Mouse (Mus musculus): Measurements from ENCODE around the gene Fam19a1. TPM values are rescaled to one million over a fixed set of nuclear protein-coding genes. Genes with fewer than 3 reads are reported as not detected.

Gene Fam19a1
- polyA plus RNA-seq, 1 experiment, result not detected

DNA sequence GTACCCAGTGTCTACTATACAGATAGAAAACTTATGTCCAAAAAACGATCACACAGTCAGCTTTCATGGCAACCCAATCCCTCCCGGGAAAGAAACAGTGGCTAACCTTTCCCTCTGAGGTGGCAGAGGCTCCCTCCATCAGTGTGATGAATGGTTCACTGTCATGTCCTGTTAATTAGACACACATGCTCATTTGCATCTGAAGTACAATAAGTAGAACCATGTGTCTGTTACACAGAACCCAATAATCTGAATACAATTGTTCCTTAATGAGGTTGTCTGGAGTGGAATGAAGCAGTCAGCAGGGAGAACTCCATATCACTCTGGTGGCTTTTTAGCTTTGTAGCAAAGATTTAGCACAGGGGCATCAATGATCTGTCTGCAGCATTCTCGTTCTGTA lies 431.9 kb downstream of the Fam19a1 start:
- WGBS, result 29% methylated on average over 3 of the region's 3 CpGs
- H3K4me3 ChIP-seq (ENCODE audit: insufficient read depth, low read depth, low read length), result no peak overlapping the region
- TF ChIP-seq POLR2A (IDR thresholded peaks at IDR 0.05; ENCODE audit: insufficient read depth, low read depth, low read length), result no peak
- no peak for TF ChIP-seq CTCF (IDR thresholded peaks at IDR 0.05; ENCODE audit: insufficient read depth, low read depth, low read length)
- H3K27ac ChIP-seq (ENCODE audit: insufficient read depth, low read depth, low read length), result no peak overlapping the region
- no peaks in the 10 kb centered on the region for H3K4me1 ChIP-seq (ENCODE audit: control insufficient read depth, insufficient read depth, low read length)

DNA sequence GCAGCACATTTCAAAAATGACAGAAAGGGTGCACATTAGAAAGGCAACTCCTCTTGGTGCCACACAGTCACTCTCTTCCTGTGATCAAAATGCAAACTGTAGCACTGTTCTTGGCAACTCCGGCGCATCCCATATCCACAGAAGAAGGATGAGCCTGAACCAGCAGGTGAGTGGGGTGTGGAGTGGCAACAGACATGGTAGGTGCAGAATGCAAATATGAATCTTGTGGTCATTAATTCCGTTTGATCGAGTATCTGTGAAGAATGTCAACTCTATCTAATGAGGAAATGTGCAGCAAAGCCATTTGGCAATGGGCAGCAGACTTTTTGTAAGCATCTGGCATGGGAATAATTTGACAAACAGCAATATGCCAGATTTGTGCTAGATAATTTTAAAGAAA lies 437.5 kb downstream of the Fam19a1 start:
- TF ChIP-seq POLR2A (IDR thresholded peaks at IDR 0.05; ENCODE audit: insufficient read depth, low read depth, low read length) (no peak), CTCF (IDR thresholded peaks at IDR 0.05; ENCODE audit: insufficient read depth, low read depth, low read length) (no peak)
- no peak overlapping the region for H3K27ac ChIP-seq (ENCODE audit: insufficient read depth, low read depth, low read length)
- H3K4me3 ChIP-seq (ENCODE audit: insufficient read depth, low read depth, low read length), result no peak overlapping the region
- H3K4me1 ChIP-seq (ENCODE audit: control insufficient read depth, insufficient read depth, low read length), result no peaks in the 10 kb centered on the region
- WGBS, result 93% methylated on average over 4 of the region's 4 CpGs

DNA sequence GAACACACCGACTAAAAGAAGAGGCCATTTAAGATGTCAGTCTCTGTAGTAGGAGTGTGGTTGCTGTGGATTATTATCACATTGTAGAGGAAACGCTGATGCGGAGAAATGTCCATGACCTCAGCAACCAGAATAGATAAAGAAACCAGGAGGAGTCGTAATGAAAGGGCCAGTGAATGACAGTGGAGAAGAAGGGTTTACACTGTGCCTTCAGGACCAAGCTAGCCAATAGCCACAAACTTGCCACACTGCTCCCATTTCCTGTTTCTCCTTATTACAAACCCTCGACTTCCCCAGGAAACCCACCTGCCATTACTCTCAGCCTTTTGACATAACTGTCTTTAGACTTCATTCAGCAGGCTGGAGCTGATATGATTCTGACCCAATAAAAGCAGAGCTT lies 465.7 kb downstream of the Fam19a1 start:
- no peaks in the 10 kb centered on the region for H3K4me1 ChIP-seq (ENCODE audit: control insufficient read depth, insufficient read depth, low read length)
- TF ChIP-seq POLR2A (IDR thresholded peaks at IDR 0.05; ENCODE audit: insufficient read depth, low read depth, low read length), result no peak
- no peak for TF ChIP-seq CTCF (IDR thresholded peaks at IDR 0.05; ENCODE audit: insufficient read depth, low read depth, low read length)
- H3K4me3 ChIP-seq (ENCODE audit: insufficient read depth, low read depth, low read length), result no peak overlapping the region
- H3K27ac ChIP-seq (ENCODE audit: insufficient read depth, low read depth, low read length), result no peak overlapping the region
- 90% methylated on average over 5 of the region's 5 CpGs for WGBS

DNA sequence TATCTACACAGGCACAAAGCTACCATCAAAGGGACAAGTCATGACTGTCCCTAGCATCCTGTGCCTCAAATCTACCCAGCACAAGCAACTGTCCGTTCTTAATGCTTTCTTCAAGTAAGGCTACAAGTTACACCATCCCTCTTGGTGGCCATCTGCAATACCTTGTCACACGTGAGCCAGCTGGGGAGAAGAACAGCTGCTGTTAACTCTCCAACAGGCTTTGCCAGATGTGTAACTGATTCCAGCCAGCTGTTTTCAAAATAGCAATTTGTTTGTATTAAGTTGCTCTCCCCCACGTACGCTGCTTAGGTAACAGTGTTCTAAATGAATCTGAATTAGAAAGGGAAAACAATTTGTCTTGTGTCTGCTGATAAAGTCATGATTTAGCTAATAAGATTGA lies 467.8 kb downstream of the Fam19a1 start:
- TF ChIP-seq CTCF (IDR thresholded peaks at IDR 0.05; ENCODE audit: insufficient read depth, low read depth, low read length), result no peak
- TF ChIP-seq POLR2A (IDR thresholded peaks at IDR 0.05; ENCODE audit: insufficient read depth, low read depth, low read length), result no peak
- 89% methylated on average over 4 of the region's 4 CpGs for WGBS

DNA sequence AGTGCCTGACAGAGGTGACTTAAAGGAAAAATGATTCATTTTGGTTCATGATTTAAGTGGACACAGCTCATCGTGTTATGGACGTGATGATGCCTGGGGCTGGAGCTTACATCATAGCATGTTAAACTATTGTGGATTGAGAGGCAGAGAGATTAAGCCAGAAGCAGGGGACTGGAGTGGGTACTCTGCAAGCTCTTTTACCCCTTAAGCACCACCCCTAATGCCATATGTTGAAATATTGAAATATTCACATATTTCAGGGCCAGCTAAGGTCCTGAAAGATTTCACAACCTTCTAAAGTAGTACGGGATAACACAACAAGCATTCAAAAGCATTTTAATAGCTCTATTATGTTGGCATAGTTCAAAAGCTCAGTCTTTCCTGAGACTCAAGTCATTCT lies 468.2 kb downstream of the Fam19a1 start:
- H3K27ac ChIP-seq (ENCODE audit: insufficient read depth, low read depth, low read length), result no peak overlapping the region
- WGBS, result 84% methylated on average over 3 of the region's 3 CpGs
- no peak overlapping the region for H3K4me3 ChIP-seq (ENCODE audit: insufficient read depth, low read depth, low read length)
- no peak for TF ChIP-seq POLR2A (IDR thresholded peaks at IDR 0.05; ENCODE audit: insufficient read depth, low read depth, low read length)
- no peak for TF ChIP-seq CTCF (IDR thresholded peaks at IDR 0.05; ENCODE audit: insufficient read depth, low read depth, low read length)
- H3K4me1 ChIP-seq (ENCODE audit: control insufficient read depth, insufficient read depth, low read length), result no peaks in the 10 kb centered on the region

More for the DNA sequence above, 467.8 kb downstream of the Fam19a1 start:
- Histone ChIP-seq H3K4me1 (ENCODE audit: control insufficient read depth, insufficient read depth, low read length) (no peaks in the 10 kb centered on the region), H3K4me3 (ENCODE audit: insufficient read depth, low read depth, low read length) (no peak overlapping the region), H3K27ac (ENCODE audit: insufficient read depth, low read depth, low read length) (no peak overlapping the region)

DNA sequence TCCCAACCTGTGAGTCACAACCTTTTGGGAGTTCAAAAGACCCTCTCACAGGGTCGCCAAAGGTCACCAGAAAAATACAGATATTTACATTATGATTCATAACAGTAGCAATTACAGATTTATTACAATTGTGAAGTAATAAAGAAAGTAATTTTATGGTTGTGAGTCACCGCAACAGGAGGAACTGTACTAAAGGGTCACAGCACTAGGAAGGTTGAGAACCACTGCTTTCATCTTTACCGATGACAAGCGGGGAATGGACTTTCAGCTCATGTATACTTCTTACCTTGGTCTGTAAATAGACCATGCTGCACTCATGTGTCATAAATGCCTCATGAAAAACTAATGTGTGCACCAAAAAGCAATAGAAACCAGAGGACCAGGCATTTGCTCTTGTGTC lies 474.5 kb downstream of the Fam19a1 start:
- H3K4me1 ChIP-seq (ENCODE audit: control insufficient read depth, insufficient read depth, low read length), result no peaks in the 10 kb centered on the region
- 95% methylated on average over 4 of the region's 4 CpGs for WGBS
- no peak for TF ChIP-seq POLR2A (IDR thresholded peaks at IDR 0.05; ENCODE audit: insufficient read depth, low read depth, low read length)
- no peak for TF ChIP-seq CTCF (IDR thresholded peaks at IDR 0.05; ENCODE audit: insufficient read depth, low read depth, low read length)

DNA sequence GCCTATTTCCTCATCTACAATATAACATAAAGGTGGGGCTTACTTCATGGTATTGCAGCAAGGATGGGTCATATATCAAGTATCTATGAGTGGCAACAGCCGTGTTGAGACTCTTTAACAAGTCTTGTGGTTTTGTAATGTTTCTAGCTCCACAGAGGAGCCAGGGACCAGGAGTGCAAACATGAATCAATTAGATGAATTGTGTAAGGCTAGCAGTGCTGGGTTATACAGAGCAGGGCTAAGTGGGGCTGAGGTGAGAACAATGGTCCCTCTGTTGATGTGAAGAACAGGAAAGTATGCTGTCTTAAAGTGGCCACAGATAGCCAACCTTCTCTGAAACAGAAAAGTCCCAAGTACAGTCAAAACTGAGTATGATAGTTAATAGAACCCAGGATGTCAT lies 480.1 kb downstream of the Fam19a1 start:
- Histone ChIP-seq H3K27ac (ENCODE audit: insufficient read depth, low read depth, low read length) (no peak overlapping the region), H3K4me1 (ENCODE audit: control insufficient read depth, insufficient read depth, low read length) (no peaks in the 10 kb centered on the region), H3K4me3 (ENCODE audit: insufficient read depth, low read depth, low read length) (no peak overlapping the region)
- no peak for TF ChIP-seq CTCF (IDR thresholded peaks at IDR 0.05; ENCODE audit: insufficient read depth, low read depth, low read length)
- no peak for TF ChIP-seq POLR2A (IDR thresholded peaks at IDR 0.05; ENCODE audit: insufficient read depth, low read depth, low read length)
- WGBS, result 63% methylated on average over 1 of the region's 1 CpGs

More for the DNA sequence above, 474.5 kb downstream of the Fam19a1 start:
- Histone ChIP-seq H3K27ac (ENCODE audit: insufficient read depth, low read depth, low read length) (no peak overlapping the region), H3K4me3 (ENCODE audit: insufficient read depth, low read depth, low read length) (no peak overlapping the region)

DNA sequence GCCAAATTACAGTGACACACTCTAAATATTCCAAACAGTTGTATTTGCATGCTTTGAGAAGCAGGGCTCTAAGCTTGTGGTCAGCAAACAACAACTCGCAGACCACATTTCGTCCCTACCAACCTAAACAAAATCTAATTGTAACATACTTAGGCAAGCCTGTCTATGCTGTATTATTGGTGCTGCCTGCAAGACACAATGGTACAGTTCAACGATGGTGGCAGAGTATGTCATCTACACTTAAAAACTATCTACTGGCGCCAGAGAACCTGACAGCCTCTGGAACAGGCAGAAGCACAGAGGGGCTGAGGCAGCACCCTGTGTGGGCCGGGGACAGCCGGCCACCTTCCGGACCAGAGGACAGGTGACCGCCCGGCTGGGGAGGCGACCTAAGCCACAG lies 482.2 kb downstream of the Fam19a1 start:
- Histone ChIP-seq H3K27ac (ENCODE audit: insufficient read depth, low read depth, low read length) (no peak overlapping the region), H3K4me3 (ENCODE audit: insufficient read depth, low read depth, low read length) (no peak overlapping the region), H3K4me1 (ENCODE audit: control insufficient read depth, insufficient read depth, low read length) (no peaks in the 10 kb centered on the region)
- 97% methylated on average over 10 of the region's 10 CpGs for WGBS
- no peak for TF ChIP-seq POLR2A (IDR thresholded peaks at IDR 0.05; ENCODE audit: insufficient read depth, low read depth, low read length)

DNA sequence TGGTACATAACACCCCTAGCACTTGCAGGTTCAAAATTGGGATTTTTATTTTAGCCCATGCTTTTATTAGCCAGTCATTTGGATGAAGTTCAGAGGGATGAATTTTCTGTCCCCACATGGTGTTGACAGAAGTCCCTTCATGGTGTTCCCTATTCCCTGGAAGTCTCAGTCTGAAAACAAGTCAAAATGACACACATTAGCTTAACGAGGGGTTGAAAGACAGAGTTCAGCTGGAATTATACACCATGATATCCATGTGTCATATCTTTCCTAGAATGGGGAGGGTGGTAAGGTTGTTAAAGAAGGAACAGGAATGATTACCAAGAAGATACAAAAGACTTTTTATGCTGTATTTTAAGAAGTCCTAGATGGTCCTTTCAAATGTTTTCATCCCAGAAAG lies 511.2 kb downstream of the Fam19a1 start:
- H3K4me3 ChIP-seq (ENCODE audit: insufficient read depth, low read depth, low read length), result no peak overlapping the region
- no peak overlapping the region for H3K27ac ChIP-seq (ENCODE audit: insufficient read depth, low read depth, low read length)
- no peak for TF ChIP-seq POLR2A (IDR thresholded peaks at IDR 0.05; ENCODE audit: insufficient read depth, low read depth, low read length)
- TF ChIP-seq CTCF (IDR thresholded peaks at IDR 0.05; ENCODE audit: insufficient read depth, low read depth, low read length), result no peak
- 48% methylated on average over 1 of the region's 1 CpGs for WGBS
- H3K4me1 ChIP-seq (ENCODE audit: control insufficient read depth, insufficient read depth, low read length), result no peaks in the 10 kb centered on the region

DNA sequence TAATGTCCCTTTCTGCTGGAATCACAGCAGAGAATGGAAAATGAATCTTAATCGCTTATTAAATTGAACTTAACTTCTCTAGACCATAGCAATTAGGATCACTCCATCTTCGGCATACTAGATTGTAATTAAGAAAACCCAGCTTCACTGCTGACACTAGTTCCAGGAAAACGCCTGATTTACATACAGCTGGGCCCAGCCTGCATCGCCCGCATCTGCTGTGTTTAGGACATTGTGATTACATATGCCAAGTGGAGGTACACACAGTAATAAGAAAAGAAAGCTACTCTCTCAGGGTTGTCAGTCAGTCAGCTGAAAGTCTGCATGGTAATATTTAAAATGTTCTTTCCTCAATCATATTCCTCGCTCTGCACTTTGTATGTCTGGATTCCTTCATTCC lies 518.6 kb downstream of the Fam19a1 start:
- no peaks in the 10 kb centered on the region for H3K4me1 ChIP-seq (ENCODE audit: control insufficient read depth, insufficient read depth, low read length)
- H3K4me3 ChIP-seq (ENCODE audit: insufficient read depth, low read depth, low read length), result no peak overlapping the region
- TF ChIP-seq POLR2A (IDR thresholded peaks at IDR 0.05; ENCODE audit: insufficient read depth, low read depth, low read length) (no peak), CTCF (IDR thresholded peaks at IDR 0.05; ENCODE audit: insufficient read depth, low read depth, low read length) (no peak)
- WGBS, result 38% methylated on average over 6 of the region's 6 CpGs
- no peak overlapping the region for H3K27ac ChIP-seq (ENCODE audit: insufficient read depth, low read depth, low read length)

Data from olfactory bulb, adult 2 months (tissue).